Mouse (Mus musculus): ENCODE results near the gene Ccr10. TPM values are rescaled to one million over a fixed set of nuclear protein-coding genes. Genes with fewer than 3 reads are reported as not detected.

Gene Ccr10
- polyA plus RNA-seq, 1 experiment from 2014 or later, result 0.24 TPM

GRCm38 (mm10) chr11:101170811-101171610, 4.2 kb downstream of the Ccr10 start, which contains the start of gene Plekhh3:
Plekhh3 (minus strand) TSS chr11:101171351.
- H3K27ac ChIP-seq (ENCODE audit: low read depth, low read length), result peak within 1 kb of the TSS; percentile 92
- peaks cover 21% of the 10 kb centered on the region for H3K36me3 ChIP-seq (ENCODE audit: control insufficient read depth, insufficient read depth, low read length)
- peak within 1 kb of the TSS; percentile 93 for H3K4me2 ChIP-seq (replicated peaks; ENCODE audit: low read depth, low read length)
- WGBS, result under 1% methylated on average over 47 of the region's 50 CpGs
- peak within 1 kb of the TSS; percentile 77 for H3K9ac ChIP-seq (ENCODE audit: low read depth, low read length)
- H3K27me3 ChIP-seq (ENCODE audit: control insufficient read depth, insufficient read depth, low read length), result peaks cover 32% of the 10 kb centered on the region
- H3K4me1 ChIP-seq (ENCODE audit: control insufficient read depth, insufficient read depth, low read length), result peaks cover 54% of the 10 kb centered on the region
- H3K9me3 ChIP-seq (ENCODE audit: control insufficient read depth, low read length), result no peaks in the 10 kb centered on the region
- peak; percentile 93 for ATAC-seq (ENCODE audit: low FRiP score, low TSS enrichment)
- peak within 1 kb of the TSS; percentile 76 for H3K4me3 ChIP-seq (ENCODE audit: low read length)

GRCm38 (mm10) chr11:101170354-101170810, 4.9 kb downstream of the Ccr10 start, which contains the start of gene Cntnap1:
Cntnap1 (plus strand) TSS chr11:101170523.
- Histone ChIP-seq H3K27ac (ENCODE audit: low read depth, low read length) (peak within 1 kb of the TSS; percentile 92), H3K36me3 (ENCODE audit: control insufficient read depth, insufficient read depth, low read length) (peaks cover 22% of the 10 kb centered on the region), H3K27me3 (ENCODE audit: control insufficient read depth, insufficient read depth, low read length) (peaks cover 32% of the 10 kb centered on the region), H3K4me3 (ENCODE audit: low read length) (peak within 1 kb of the TSS; percentile 76), H3K9ac (ENCODE audit: low read depth, low read length) (peak within 1 kb of the TSS; percentile 77), H3K4me2 (replicated peaks; ENCODE audit: low read depth, low read length) (peak within 1 kb of the TSS; percentile 93), H3K9me3 (ENCODE audit: control insufficient read depth, low read length) (no peaks in the 10 kb centered on the region), H3K4me1 (ENCODE audit: control insufficient read depth, insufficient read depth, low read length) (peaks cover 54% of the 10 kb centered on the region)
- WGBS, result under 1% methylated on average over 35 of the region's 35 CpGs
- no peak for ATAC-seq (ENCODE audit: low FRiP score, low TSS enrichment)

- Histone ChIP-seq H3K27ac (ENCODE audit: low read depth, low read length) (no peak overlapping the region), H3K4me3 (ENCODE audit: low read length) (peak overlapping the region; percentile 76), H3K9ac (ENCODE audit: low read depth, low read length) (peak overlapping the region; percentile 77), H3K36me3 (ENCODE audit: control insufficient read depth, insufficient read depth, low read length) (peaks cover 24% of the 10 kb centered on the region), H3K9me3 (ENCODE audit: control insufficient read depth, low read length) (no peaks in the 10 kb centered on the region), H3K4me2 (replicated peaks; ENCODE audit: low read depth, low read length) (peak overlapping the region; percentile 93), H3K27me3 (ENCODE audit: control insufficient read depth, insufficient read depth, low read length) (peaks cover 33% of the 10 kb centered on the region), H3K4me1 (ENCODE audit: control insufficient read depth, insufficient read depth, low read length) (peaks cover 56% of the 10 kb centered on the region)
- no peak for ATAC-seq (ENCODE audit: low FRiP score, low TSS enrichment)
- 13% methylated on average over 17 of the region's 17 CpGs for WGBS
Observed at GRCm38 (mm10) chr11:101169301-101170107, 5.7 kb downstream of the Ccr10 start.

- Histone ChIP-seq H3K9me3 (ENCODE audit: control insufficient read depth, low read length) (no peaks in the 10 kb centered on the region), H3K27me3 (ENCODE audit: control insufficient read depth, insufficient read depth, low read length) (peaks cover 42% of the 10 kb centered on the region), H3K4me3 (ENCODE audit: low read length) (peak overlapping the region; percentile 76; the same call in 1 of the 2 replicates), H3K36me3 (ENCODE audit: control insufficient read depth, insufficient read depth, low read length) (peaks cover 32% of the 10 kb centered on the region), H3K27ac (ENCODE audit: low read depth, low read length) (no peak overlapping the region), H3K4me1 (ENCODE audit: control insufficient read depth, insufficient read depth, low read length) (peaks cover 51% of the 10 kb centered on the region), H3K4me2 (replicated peaks; ENCODE audit: low read depth, low read length) (peak overlapping the region; percentile 93), H3K9ac (ENCODE audit: low read depth, low read length) (0 out of 2 replicates have a peak overlapping the region, but pooled peaks have one; percentile 31)
- WGBS, result 64% methylated on average over 18 of the region's 18 CpGs
- no peak for ATAC-seq (ENCODE audit: low FRiP score, low TSS enrichment)
Observed at GRCm38 (mm10) chr11:101168301-101168980, 6.8 kb downstream of the Ccr10 start.

- Histone ChIP-seq H3K4me3 (ENCODE audit: low read length) (no peak overlapping the region), H3K27ac (ENCODE audit: low read depth, low read length) (no peak overlapping the region), H3K4me2 (replicated peaks; ENCODE audit: low read depth, low read length) (no peak overlapping the region; the same call in 1 of the 2 replicates), H3K9me3 (ENCODE audit: control insufficient read depth, low read length) (no peaks in the 10 kb centered on the region), H3K36me3 (ENCODE audit: control insufficient read depth, insufficient read depth, low read length) (peaks cover 36% of the 10 kb centered on the region), H3K27me3 (ENCODE audit: control insufficient read depth, insufficient read depth, low read length) (peaks cover 45% of the 10 kb centered on the region), H3K9ac (ENCODE audit: low read depth, low read length) (no peak overlapping the region), H3K4me1 (ENCODE audit: control insufficient read depth, insufficient read depth, low read length) (peaks cover 50% of the 10 kb centered on the region)
- ATAC-seq (ENCODE audit: low FRiP score, low TSS enrichment), result no peak
- 38% methylated on average over 8 of the region's 8 CpGs for WGBS
Observed at GRCm38 (mm10) chr11:101167963-101168300, 7.3 kb downstream of the Ccr10 start.

GRCm38 (mm10) chr11:101167211-101167962, 7.9 kb downstream of the Ccr10 start:
- H3K9me3 ChIP-seq (ENCODE audit: control insufficient read depth, low read length), result no peaks in the 10 kb centered on the region
- peaks cover 45% of the 10 kb centered on the region for H3K4me1 ChIP-seq (ENCODE audit: control insufficient read depth, insufficient read depth, low read length)
- H3K27ac ChIP-seq (ENCODE audit: low read depth, low read length), result no peak overlapping the region
- H3K36me3 ChIP-seq (ENCODE audit: control insufficient read depth, insufficient read depth, low read length), result peaks cover 41% of the 10 kb centered on the region
- ATAC-seq (ENCODE audit: low FRiP score, low TSS enrichment), result no peak
- no peak overlapping the region for H3K9ac ChIP-seq (ENCODE audit: low read depth, low read length)
- H3K4me3 ChIP-seq (ENCODE audit: low read length), result no peak overlapping the region
- no peak overlapping the region for H3K4me2 ChIP-seq (replicated peaks; ENCODE audit: low read depth, low read length)
- peaks cover 47% of the 10 kb centered on the region for H3K27me3 ChIP-seq (ENCODE audit: control insufficient read depth, insufficient read depth, low read length)
- 57% methylated on average over 19 of the region's 19 CpGs for WGBS

GRCm38 (mm10) chr11:101166357-101166756, 8.9 kb downstream of the Ccr10 start:
- peaks cover 51% of the 10 kb centered on the region for H3K36me3 ChIP-seq (ENCODE audit: control insufficient read depth, insufficient read depth, low read length)
- 61% methylated on average over 14 of the region's 14 CpGs for whole genome bisulfite sequencing
- no peaks in the 10 kb centered on the region for H3K9me3 ChIP-seq (ENCODE audit: control insufficient read depth, low read length)
- H3K4me1 ChIP-seq (ENCODE audit: control insufficient read depth, insufficient read depth, low read length), result peaks cover 42% of the 10 kb centered on the region
- H3K27me3 ChIP-seq (ENCODE audit: control insufficient read depth, insufficient read depth, low read length), result peaks cover 48% of the 10 kb centered on the region
- H3K9ac ChIP-seq (ENCODE audit: low read depth, low read length), result no peak overlapping the region
- H3K4me2 ChIP-seq (replicated peaks; ENCODE audit: low read depth, low read length), result no peak overlapping the region
- H3K27ac ChIP-seq (ENCODE audit: low read depth, low read length), result no peak overlapping the region
- H3K4me3 ChIP-seq (ENCODE audit: low read length), result no peak overlapping the region
- ATAC-seq (ENCODE audit: low FRiP score, low TSS enrichment), result no peak
